Mouse (Mus musculus) lung, adult 2 months (tissue): Measurements from ENCODE around the gene Suox.

ENCODE experiments used
- CTCF ChIP-seq: fragments of 200-500 bp; IDR thresholded peaks from 2 replicates; pipeline ENCODE4 v1.5.1; 2011; ENCODE audit warnings: mild to moderate bottlenecking, low read length, control low read depth; ENCODE audit not compliant: insufficient read depth
- POLR2A ChIP-seq: fragments of 200-500 bp; IDR thresholded peaks from 2 replicates; pipeline ENCODE4 v1.6.1; 2011; ENCODE audit warnings: low read depth, mild to moderate bottlenecking, control low read depth, low read length, borderline replicate concordance; ENCODE audit errors: extremely low read depth

GRCm38 (mm10) chr10:128699611-128700010 lies 25.7 kb upstream of the Suox start:
- no peak for TF ChIP-seq POLR2A
- TF ChIP-seq CTCF: no peak
